Mouse (Mus musculus): ENCODE measurements around the gene Lbr.

GRCm38 (mm10) chr1:181826716-181827115 lies 16.1 kb downstream of the Lbr start:
- no peak for TF ChIP-seq EP300 (IDR thresholded peaks at IDR 0.05; ENCODE audit: low read depth)
- TF ChIP-seq CTCF (IDR thresholded peaks at IDR 0.05; ENCODE audit: low read depth), result no peak
